Mouse (Mus musculus) ovary, adult 18-20 months (tissue): ENCODE results near the gene Cygb.
"Not testable (repeated sequence)": the region's sequence is repeated elsewhere in the genome, so short reads cannot be mapped to it uniquely, and the experiment has no call there.

Experiments used
- DNase-seq: peaks from one replicate; pipeline ENCODE4 v3.0.0; 2022; ENCODE audit warnings: low spot score, mixed read lengths

Cygb gene

DNA sequence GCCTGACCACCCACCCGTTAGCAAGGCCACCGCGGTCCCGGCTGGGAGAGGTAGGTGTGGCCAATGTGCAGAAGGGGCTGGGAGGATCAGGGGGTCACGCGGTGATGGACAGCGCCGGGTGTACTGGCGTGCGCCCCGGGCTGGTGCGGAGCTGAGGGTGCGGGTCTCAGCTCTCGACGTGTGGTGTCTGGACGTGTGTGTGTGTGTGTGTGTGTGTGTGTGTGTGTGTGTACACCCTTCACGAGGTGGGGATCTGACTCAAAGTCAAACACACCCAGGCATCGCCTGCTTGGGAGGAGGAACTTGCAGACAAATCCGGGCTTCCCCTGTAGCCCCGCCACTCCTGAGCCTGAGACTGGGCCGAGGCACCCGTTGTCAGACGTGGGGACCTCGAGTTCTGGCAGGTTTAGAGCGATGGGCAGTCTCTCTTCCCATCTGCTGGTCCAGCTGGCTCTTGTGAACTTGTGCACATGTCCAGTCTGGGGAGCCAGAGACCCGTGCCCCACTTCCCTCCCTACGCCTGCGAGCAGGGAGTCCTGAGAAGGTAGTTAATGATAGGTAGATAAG, at the start of gene Cygb:
TSS of gene Cygb (minus strand) at position 59 of the 567 bp plus-strand sequence.
- no peak for DNase-seq

DNA sequence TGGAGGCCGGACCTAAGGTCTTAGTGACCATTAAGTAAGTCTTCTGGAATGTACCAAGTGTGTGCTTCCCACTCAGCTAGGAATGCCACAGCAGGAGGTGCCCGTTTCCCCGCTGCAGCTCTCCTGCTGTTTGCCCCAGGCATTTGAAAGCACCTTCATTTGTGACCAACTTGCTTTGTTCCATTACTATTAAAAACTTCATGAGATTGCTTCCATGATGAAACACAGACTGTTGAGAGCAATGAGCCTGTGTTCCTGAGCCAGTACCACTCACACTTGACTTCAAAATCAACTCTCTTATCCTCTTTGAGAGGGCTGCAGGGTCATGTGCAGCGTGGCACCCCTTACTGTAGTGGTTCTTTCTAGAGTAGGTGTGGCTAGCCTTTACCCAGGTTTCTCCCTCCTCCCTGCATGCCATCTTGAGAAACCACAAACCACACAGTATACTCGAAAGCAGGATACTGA, 47.3 kb upstream of the Cygb start:
- no peak for DNase-seq

DNA sequence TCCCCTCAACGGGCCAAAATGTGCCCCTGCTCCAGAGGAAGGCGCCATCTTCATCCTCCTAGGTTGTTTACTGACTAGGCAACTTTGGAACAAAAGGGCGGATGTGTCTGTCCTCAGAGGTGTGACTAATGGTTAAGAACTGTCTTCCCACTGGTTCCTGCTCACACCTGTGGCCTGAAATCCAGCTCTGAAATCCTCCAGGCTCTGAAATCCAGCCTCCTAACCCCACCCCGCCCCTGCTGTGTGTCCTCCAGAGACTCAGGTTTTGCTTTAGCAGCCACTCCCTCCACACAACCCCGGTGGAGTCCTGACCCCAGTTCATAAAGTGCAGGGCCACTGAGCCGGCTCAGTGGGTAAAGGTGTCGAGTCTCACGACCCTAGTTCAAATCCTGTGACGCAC, 43.4 kb upstream of the Cygb start:
- DNase-seq = no peak

DNA sequence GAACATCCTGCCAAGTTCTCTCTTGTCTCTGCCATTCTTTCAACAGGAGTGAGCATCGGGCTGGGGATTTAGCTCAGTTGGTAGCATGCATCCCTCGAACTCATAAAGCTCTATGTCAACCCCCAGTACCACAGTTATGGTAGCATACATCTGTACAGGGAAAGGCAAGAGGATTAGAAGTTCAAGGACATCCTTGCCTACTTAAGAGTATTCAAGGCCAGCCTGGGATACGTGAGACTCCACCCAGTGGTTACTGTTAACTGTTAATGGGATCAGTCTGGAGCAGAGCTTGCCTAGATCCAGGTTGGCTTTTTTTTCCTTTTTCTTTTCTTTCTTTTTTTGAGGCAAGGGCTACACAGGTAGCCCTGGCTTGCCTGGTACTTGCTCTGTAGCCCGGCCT, 42.3 kb upstream of the Cygb start:
- no peak for DNase-seq

DNA sequence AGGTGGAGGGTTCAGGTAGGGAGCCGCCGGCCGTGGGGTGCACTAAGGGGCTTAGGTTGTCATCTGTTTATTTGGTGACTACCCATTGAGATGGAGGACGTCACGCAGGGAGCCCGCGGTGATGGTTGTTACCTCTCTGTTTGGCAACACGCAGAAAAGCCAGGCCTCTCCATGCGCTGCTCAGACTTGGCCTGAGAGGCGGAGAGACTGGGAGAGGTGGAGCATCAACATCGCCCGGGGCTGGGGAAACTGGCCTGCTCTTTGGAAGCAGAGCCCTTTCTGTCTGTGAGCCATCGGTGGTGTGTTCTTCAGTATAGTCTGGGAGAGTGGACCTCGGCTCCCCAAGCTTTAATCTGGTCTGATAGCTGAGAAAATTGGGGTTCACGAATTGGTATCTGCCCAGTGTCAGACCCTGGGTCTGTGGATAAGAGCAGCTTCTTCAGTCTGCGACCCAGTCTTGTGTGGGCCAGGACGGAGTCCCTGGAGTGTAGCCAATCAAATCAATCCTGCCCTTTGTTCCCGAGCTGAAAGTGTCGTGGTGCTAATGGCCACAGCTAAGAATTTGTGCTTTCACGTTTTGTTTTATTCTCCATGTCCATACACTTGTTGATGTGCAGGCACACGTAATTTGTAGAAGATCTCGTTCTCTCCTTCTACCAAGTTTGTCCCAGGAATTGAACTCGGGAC, 41.2 kb upstream of the Cygb start:
- DNase-seq = no peak

DNA sequence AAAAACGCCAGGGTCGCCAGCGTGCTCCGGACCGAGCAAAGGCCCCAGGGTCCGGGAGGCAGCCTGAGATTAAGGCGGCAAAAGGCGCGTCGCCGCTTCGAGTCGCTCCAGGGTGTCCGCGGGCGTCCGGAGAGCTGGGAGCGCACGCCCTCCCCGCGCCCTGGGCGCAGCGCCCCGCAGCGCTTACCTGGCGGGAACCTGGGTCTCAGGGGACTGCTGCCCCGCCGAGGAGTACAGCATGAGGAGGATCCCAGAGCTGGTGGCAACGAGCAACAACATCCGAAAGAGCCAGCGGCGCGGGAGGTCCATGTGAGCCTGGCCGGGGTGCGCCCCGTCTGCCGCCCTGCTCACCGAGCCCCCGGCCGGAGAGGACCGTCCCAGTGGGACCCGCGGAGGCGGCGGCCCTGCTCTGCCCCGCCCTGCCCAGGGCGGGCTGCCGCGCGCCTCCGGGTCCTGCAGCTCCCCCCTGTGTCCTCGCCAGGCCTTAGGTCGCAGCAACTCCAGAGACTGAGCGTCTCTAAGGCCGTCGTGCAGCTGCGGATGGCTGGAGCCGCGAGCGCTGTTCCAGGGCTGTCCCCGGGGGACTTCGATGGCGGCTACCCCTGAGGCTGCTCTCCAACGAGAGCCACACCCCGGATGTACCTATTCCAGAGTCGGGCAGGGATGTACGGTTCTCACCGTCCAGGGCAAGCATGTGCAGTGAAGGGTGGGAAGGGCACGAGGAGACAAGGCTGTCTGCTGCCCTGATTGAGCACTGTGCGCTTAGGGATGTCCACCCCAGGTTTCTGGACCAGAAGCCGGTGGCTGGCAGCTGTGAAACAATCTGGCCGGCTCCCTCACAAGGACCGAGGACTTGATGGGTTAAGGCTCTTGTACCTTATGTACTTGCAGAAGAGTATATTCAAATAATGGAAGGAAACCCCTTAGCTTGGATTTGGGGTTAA, 40.4 kb upstream of the Cygb start:
- DNase-seq = no peak

DNA sequence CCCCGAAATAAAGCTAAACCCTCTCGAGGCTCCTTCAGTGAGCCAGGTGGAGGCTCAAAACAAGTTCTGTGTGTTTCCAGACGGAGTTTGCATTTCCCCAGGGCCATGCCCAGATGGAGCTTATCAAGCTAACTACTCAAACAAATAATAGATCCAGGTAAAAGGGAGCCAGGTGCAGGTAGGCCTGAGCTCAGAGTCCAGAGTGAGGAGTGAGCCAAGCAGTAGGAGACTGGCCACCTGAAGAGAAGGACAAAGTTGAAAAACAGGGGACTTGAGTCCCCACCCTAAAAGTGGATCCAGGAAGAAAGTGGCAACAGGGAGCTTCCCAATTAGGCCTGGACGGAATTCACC, 39.8 kb upstream of the Cygb start:
- no peak for DNase-seq

DNA sequence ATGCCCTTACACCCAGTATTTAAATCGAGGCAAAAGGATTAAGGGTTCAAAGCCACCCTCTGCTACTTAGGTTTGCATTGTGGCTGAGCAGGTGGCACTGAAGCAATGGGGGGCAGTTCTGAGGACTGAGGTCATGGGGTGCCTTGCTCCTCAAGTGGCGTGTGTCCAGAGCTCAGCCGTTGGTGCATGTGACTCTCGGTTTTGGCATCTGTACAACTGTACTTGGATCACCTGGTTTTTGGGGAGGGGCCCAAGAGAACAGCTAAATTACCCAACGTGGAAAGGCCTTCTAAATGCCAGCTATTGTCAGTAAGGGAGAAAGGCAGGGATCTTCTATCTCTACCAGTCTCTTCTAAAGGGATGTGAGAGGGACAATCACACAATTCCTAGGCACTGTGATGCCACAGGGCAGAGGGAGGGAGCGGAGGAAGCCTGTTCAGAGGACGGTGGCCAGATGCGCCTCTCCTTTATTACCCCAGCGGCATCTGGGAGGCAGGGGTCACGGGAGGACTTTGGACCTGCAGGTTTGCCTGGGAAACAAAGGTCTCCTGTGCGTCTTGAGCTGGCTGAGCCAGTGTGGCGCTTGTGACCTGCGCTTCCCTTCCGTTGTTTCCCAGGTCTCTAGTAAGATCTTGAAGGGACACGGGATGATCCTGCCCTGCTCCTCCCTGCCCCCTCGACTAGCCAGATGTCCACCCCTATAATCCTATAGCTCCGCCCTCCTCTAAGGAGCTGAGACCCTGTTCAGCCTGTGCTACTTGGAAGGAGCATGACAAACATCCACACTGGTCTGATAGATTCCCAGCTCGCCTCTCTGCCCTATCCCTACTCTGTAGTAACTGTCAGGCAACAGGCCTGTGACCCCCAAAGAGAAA, 36.8 kb upstream of the Cygb start:
- DNase-seq = no peak

DNA sequence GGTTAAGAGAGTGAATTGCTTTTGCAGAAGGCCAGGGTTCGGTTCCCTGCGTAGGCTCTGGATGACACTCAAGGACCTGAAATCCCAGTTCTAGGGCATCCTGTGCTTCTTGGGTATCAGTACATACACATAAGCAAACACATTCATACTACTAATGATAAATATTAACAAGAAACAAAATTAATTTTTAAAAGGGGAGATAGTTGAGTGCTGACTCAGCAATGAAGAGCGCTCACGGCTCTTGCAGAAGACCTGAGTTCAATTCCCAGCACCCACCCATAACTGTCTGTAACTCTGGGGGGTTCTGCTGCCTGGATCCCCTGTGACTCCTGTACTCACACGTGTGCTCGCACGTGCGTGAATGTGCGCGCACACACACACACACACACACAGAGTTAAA, 35.5 kb upstream of the Cygb start:
- no peak for DNase-seq

DNA sequence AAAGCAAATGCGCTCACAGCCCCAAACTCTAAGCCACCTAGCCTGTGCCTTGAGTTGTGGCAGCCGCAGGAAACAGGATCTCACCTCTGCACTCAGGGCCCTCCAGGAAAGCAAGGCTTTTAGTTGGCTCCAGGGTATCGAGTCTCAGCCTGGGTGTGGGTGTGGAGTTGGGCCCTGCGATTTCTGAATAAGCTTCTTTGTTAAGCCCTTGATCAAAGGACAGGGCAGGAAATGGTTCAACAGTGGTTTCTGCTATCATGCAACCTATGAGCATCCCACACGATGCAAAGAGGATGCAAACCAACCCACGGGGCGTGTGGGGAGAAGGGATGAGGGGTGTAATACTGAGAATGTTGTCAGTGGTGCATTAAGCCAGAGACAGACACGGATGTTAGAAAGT, 33.8 kb upstream of the Cygb start:
- DNase-seq = no peak

DNA sequence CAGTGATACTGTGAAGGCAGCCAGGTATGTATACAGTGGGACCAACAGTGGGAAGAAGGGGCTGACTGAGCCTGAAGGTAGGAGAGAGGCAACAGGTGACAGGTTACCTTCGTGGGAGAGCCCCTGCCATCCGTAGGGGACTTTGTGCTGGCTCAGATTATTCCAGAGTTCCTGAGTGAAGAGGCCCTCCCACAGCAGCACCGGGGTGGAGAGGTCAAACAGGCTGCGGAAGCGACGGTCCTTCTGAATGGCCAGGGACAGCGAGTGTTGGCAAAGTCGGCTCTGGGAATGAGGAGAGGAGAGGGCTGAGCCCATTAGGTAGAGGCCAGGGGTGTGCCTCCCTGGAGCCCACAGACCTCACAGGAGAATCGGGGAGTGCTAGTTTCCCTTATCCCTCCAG, 31.6 kb upstream of the Cygb start:
- DNase-seq = no peak

DNA sequence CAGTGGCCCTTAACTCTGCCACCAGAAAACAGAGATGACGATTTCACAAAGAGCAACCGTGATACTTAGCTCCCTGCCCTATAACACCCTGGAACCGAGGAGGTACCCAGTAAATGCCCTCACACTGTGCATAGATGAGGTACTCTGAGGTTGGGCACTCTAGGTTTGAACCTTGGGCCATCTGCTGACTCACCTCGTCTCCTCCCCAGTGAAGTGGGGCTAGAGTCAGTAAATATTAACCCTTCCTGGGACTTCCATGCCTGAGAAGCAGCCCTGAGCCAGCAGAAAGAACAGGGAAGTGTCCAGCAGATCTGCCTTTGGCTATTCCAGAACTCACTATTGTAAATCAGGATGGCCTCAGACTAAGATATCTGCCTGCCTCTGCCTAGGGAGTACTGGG, 29.7 kb upstream of the Cygb start:
- no peak for DNase-seq

DNA sequence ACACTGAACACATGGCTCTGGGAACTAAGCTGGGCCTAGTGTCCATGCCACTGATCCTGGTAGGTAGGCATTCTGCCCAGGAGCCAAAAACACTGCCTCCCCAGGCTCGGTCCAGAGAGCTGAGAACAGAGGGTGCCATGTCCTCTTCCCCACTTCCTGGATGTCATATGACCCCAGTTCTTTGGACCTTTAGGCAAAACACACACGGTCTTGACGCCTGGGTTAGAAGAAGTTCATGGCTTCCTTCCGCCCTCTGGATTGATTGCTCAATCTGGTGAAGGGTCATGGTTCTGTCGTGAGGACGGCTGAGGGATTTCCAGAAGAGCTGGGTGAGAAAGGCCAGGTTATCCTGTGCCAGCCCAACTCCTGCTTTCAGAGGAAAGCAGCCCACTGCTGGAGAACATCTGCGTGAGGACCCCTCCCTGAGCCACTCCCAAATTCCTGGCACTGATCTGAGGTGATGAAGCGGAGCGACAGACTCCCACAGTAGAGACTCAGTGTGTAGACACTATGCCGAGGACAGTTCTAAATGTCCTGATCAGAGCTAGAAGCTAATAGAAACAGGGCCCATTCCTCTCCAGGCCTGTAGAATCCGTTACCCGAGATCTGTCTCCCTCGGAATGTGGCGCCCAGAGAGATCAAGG, 28.5 kb upstream of the Cygb start:
- no peak for DNase-seq

DNA sequence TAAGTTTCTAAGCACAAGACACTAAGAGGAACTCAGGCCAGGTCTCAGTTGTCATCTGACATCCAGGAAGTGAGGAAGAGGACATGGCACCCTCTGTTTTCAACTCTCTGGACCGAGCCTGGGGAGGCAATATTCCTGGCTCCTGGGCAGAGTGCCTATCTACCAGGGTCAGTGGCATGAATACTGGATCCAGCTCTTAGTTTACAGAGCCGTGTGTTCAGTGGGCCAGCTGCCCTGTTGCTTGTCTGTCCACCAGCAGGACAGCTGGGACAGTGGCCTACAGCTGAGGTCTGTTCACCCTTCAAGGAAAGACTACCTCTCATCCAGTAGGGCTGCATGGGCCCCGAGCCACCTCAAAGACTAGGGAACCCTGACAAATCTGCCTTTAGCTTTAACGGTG, 27.0 kb upstream of the Cygb start:
- DNase-seq = no peak

DNA sequence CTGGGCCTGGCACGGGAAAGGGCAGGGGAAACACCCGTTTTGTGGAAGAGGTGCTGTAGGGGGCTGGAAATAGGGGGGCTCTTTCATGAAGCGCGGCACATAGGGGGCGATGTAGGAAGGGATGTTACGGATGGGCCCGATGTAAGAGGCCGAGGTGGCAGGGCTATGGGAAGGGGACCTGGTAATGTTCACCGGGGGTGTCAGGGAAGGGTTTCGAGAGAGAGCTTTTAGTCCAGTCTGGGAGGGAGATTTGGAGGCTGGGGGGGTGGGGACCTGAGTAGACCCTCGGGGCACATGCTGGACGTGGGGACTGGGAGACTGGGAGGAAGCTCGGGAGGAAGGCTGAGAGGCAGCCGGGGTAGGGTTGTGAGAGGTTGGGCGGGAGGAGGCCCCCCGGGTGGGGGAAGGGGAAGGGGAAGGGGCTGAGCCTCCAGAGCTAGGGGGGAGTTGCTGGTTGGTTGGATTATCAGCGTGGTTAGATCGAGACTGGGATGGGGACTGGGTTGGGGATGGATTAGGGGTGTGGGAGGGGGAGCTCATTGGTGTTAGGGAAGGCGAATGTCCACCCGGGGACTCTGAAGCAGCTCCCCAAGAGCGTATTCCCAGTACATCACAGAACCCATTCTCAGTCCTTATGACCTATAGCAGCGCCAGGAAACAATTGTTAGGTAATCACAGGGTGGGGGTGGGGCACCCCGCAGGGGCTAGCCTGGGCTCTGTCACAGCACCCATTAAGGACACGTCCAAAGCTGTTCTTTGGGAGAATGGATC, 26.4 kb upstream of the Cygb start:
- DNase-seq = no peak

DNA sequence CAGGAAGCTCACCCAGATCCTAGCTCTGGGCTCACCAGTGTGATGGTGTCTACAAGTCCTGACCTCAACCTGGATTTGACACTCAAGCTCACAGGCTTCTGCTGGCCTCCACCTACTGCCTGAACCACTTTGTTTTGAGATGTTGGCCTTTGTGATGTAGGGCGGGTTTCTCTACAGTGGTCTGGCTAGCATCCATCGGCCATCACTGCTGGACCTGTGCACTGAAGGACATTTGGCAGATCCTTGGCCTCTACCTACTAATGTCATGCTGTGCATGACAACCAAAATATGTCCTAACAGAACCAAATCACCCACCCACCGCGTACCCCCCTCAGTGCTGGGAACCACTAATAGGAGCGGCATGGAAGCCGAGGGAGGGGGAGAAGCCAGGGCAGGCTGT, 25.0 kb upstream of the Cygb start:
- no peak for DNase-seq

DNA sequence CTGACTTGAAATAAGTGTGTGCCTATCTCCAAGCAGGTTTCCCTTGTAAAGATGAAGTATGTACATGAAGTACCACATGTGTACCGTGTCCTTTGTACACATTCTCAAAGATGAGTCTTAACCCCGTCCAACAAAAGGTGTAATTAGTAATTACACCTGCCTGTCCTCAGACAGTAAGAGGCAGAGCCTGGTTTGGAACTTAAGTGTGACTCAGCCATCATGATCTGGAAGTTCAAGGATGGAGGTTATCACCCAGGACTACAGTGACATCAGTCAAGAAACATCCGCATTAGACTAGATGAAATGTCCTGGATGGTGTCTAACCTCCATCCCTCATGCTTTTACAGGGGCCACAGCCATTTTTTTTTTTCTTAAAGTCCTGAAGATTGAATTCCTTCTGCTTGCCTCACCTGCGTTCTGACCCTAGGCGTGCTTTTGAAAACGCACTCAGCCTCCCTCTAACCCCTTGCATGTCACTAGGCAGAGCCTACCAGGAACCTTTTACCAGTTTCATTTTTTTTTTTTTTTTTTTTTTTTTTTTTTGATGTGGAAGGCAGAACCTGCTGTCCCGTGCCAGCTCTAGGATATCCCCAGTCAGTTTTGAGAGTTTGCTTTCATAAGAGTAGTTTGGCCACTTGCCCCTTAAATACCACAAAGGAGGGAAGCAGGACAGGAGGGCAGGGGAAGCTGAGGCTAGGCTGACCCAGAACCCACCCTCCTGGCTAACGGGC, 23.8 kb upstream of the Cygb start:
- no peak for DNase-seq

DNA sequence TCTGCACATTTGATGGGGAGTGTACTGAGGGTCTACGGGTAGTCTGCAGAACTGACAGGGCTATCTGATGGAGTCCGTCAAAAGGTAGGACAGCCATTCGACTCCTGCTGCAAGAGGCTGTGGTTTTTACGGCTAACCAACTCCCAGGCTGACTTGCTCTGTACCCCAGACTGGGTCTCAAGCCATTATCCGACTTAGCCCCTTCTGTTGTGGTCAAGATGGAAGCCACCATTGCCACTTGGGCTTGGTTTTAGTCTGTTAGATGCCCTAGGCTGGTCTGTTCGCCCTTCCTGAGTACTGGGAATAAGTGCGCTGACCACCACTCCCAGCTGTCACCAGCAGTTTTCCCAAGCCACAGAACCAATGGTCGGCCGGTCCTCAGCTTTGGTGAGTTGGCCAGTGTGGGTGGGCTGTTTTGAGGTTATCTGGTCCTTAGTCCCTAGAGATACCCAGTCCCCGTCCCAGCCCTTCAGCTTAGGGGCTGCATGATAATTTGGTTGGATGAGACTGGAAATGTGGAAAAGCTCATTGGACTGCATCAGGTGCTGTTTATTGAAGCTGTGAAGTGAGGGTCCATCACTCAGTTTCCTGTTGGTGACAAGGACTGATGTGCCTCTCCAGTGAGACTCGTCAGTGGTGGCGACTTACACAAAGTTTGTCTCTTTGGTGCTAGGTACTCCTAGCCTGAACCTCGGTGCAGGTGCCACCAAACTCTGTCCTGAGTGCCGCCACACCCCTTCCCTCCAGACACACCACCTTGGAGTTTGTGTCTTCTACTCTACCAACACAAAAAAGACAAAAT, 22.3 kb upstream of the Cygb start:
- DNase-seq = no peak

DNA sequence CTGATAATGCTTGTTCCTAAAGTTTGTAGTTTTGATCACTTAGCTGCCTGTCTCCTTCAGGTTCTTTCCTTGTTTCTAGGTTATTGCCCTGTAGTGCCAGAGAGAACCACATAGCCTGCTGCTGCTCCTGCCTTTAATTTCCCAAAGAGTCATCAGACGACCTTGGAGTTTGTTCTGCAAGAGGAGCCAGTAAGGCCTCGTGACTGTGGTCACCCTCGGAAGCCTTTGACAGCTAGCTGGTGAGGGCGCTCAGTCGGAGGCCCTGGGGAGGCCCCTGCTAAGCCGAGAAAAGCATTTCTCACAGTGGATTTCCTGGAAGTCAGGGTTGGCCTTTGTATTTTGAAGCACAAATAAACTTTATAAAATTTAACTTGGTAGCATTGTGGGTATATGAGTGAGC, 21.3 kb upstream of the Cygb start:
- DNase-seq = not testable (repeated sequence)
